Mouse (Mus musculus) brain, embryonic 14.5 days (tissue): ENCODE results near the gene Jdp2. TPM values are rescaled to one million over a fixed set of nuclear protein-coding genes. Genes with fewer than 3 reads are reported as not detected.
"Not testable (repeated sequence)": the region's sequence is repeated elsewhere in the genome, so short reads cannot be mapped to it uniquely, and the experiment has no call there.

Source experiments
- DNase-seq: peaks from one replicate; pipeline ENCODE4 v3.0.0-alpha.2; 2011; ENCODE audit warnings: low read depth
- CTCF ChIP-seq: fragments of 200-500 bp; IDR thresholded peaks from 2 replicates; pipeline ENCODE4 v1.5.1; 2012; ENCODE audit warnings: inconsistent platforms, mild to moderate bottlenecking, moderate library complexity, borderline replicate concordance; ENCODE audit not compliant: insufficient read depth, insufficient read length; ENCODE audit errors: extremely low read depth
- POLR2A ChIP-seq: fragments of 200-500 bp; IDR thresholded peaks from 2 replicates; pipeline ENCODE4 v1.6.1; 2012; ENCODE audit warnings: mild to moderate bottlenecking, inconsistent platforms, borderline replicate concordance; ENCODE audit not compliant: poor library complexity, insufficient read depth, insufficient read length, severe bottlenecking; ENCODE audit errors: extremely low read depth
- polyA plus RNA-seq: library from polyadenylated mRNA; depleted of rRNA; stranded (reverse); fragments of >200 nt; gene quantifications from 2 replicates; pipeline ENCODE4 v1.2.3, GENCODE M21; 2012

Jdp2 gene
- polyA plus RNA-seq, 1 experiment, result 11.9 TPM

GRCm38 (mm10) chr12:85643735-85644134 lies 44.9 kb downstream of the Jdp2 start:
- DNase-seq, result no peak
- TF ChIP-seq CTCF (no peak), POLR2A (no peak)

GRCm38 (mm10) chr12:85645664-85646063 lies 46.8 kb downstream of the Jdp2 start:
- DNase-seq, result no peak
- no peak for TF ChIP-seq POLR2A

GRCm38 (mm10) chr12:85647346-85647745 lies 48.5 kb downstream of the Jdp2 start:
- peak; percentile 17 for DNase-seq
- TF ChIP-seq CTCF (peak; percentile 30; the same call in 1 of the 2 replicates), POLR2A (no peak)

GRCm38 (mm10) chr12:85647955-85648354 lies 49.1 kb downstream of the Jdp2 start:
- no peak for TF ChIP-seq POLR2A
- TF ChIP-seq CTCF, result no peak
- DNase-seq, result no peak

GRCm38 (mm10) chr12:85659319-85659718 lies 60.5 kb downstream of the Jdp2 start:
- TF ChIP-seq POLR2A, result no peak
- no peak for TF ChIP-seq CTCF
- peak; percentile 64 for DNase-seq

- TF ChIP-seq POLR2A, result no peak
- no peak for TF ChIP-seq CTCF
- no peak for DNase-seq
Measured at GRCm38 (mm10) chr12:85660855-85661254, 62.0 kb downstream of the Jdp2 start.

- not testable (repeated sequence) for DNase-seq
Measured at GRCm38 (mm10) chr12:85662232-85662631, 63.4 kb downstream of the Jdp2 start.

GRCm38 (mm10) chr12:85662896-85663295 lies 64.1 kb downstream of the Jdp2 start:
- peak; percentile 89 for DNase-seq
- no peak for TF ChIP-seq POLR2A
- peak; percentile 91 for TF ChIP-seq CTCF

- no peak for DNase-seq
- no peak for TF ChIP-seq POLR2A
- TF ChIP-seq CTCF, result no peak
Measured at GRCm38 (mm10) chr12:85666112-85666511, 67.3 kb downstream of the Jdp2 start.

- DNase-seq, result no peak
- TF ChIP-seq CTCF (no peak), POLR2A (no peak)
Measured at GRCm38 (mm10) chr12:85667071-85667470, 68.2 kb downstream of the Jdp2 start.

- TF ChIP-seq CTCF (no peak), POLR2A (no peak)
- peak; percentile 68 for DNase-seq
Measured at GRCm38 (mm10) chr12:85668696-85669095, 69.9 kb downstream of the Jdp2 start.

GRCm38 (mm10) chr12:85670080-85670479 lies 71.3 kb downstream of the Jdp2 start:
- DNase-seq, result no peak
- TF ChIP-seq CTCF (no peak), POLR2A (no peak)

GRCm38 (mm10) chr12:85673914-85674313 lies 75.1 kb downstream of the Jdp2 start:
- no peak for TF ChIP-seq CTCF
- TF ChIP-seq POLR2A, result no peak
- no peak for DNase-seq
